Mouse (Mus musculus): ENCODE results near the gene Actr1a.

The Actr1a gene

GRCm38 (mm10) chr19:46395109-46396009 is at the start of gene Actr1a:
TSS of gene Actr1a (minus strand) at chr19:46395748.
- in situ Hi-C loops (cut with MboI; ENCODE audit: low pct_unique_long_range_greater_than_20kb in 1 of 2, low sequenced_read_pairs in 2 of 2, unreplicated experiment in 1 of 2): loop anchor here in 1 of 2 experiments (5.0 kb wide), 1 partner anchor 37 kb away; no protein-coding TSS in a partner anchor

GRCm38 (mm10) chr19:46444209-46444608 is 48.7 kb upstream of the Actr1a start:
- in situ Hi-C loops (cut with MboI; ENCODE audit: low pct_unique_long_range_greater_than_20kb in 1 of 2, low sequenced_read_pairs in 2 of 2, unreplicated experiment in 1 of 2): no loop called here

- in situ Hi-C loops (cut with MboI; ENCODE audit: low pct_unique_long_range_greater_than_20kb in 1 of 2, low sequenced_read_pairs in 2 of 2, unreplicated experiment in 1 of 2): no loop called here
These were observed 48.0 kb upstream of the Actr1a start for GRCm38 (mm10) chr19:46443509-46443908.

GRCm38 (mm10) chr19:46435492-46435891 is 39.9 kb upstream of the Actr1a start:
- in situ Hi-C loops (cut with MboI; ENCODE audit: low pct_unique_long_range_greater_than_20kb in 1 of 2, low sequenced_read_pairs in 2 of 2, unreplicated experiment in 1 of 2): no loop called here

GRCm38 (mm10) chr19:46434591-46434990 is 39.0 kb upstream of the Actr1a start:
- in situ Hi-C loops (cut with MboI; ENCODE audit: low pct_unique_long_range_greater_than_20kb in 1 of 2, low sequenced_read_pairs in 2 of 2, unreplicated experiment in 1 of 2): loop anchor here in 1 of 2 experiments (5.0 kb wide), 1 partner anchor 37 kb away; the partner anchor contains the start of genes Actr1a and Sufu

GRCm38 (mm10) chr19:46434148-46434547 is 38.6 kb upstream of the Actr1a start:
- in situ Hi-C loops (cut with MboI; ENCODE audit: low pct_unique_long_range_greater_than_20kb in 1 of 2, low sequenced_read_pairs in 2 of 2, unreplicated experiment in 1 of 2): loop anchor here in 1 of 2 experiments (5.0 kb wide), 1 partner anchor 37 kb away; the partner anchor contains the start of genes Actr1a and Sufu

GRCm38 (mm10) chr19:46433712-46434111 is 38.2 kb upstream of the Actr1a start:
- in situ Hi-C loops (cut with MboI; ENCODE audit: low pct_unique_long_range_greater_than_20kb in 1 of 2, low sequenced_read_pairs in 2 of 2, unreplicated experiment in 1 of 2): loop anchor here in 1 of 2 experiments (5.0 kb wide), 1 partner anchor 36 kb away; the partner anchor contains the start of genes Actr1a and Sufu

- in situ Hi-C loops (cut with MboI; ENCODE audit: low pct_unique_long_range_greater_than_20kb in 1 of 2, low sequenced_read_pairs in 2 of 2, unreplicated experiment in 1 of 2): no loop called here
These were observed 33.7 kb upstream of the Actr1a start for GRCm38 (mm10) chr19:46429250-46429649.

- in situ Hi-C loops (cut with MboI; ENCODE audit: low pct_unique_long_range_greater_than_20kb in 1 of 2, low sequenced_read_pairs in 2 of 2, unreplicated experiment in 1 of 2): no loop called here
These were observed 30.9 kb upstream of the Actr1a start for GRCm38 (mm10) chr19:46426488-46426887.

GRCm38 (mm10) chr19:46425266-46425665 is 29.7 kb upstream of the Actr1a start:
- in situ Hi-C loops (cut with MboI; ENCODE audit: low pct_unique_long_range_greater_than_20kb in 1 of 2, low sequenced_read_pairs in 2 of 2, unreplicated experiment in 1 of 2): no loop called here

- in situ Hi-C loops (cut with MboI; ENCODE audit: low pct_unique_long_range_greater_than_20kb in 1 of 2, low sequenced_read_pairs in 2 of 2, unreplicated experiment in 1 of 2): no loop called here
These were observed 27.1 kb upstream of the Actr1a start for GRCm38 (mm10) chr19:46422384-46423338.

GRCm38 (mm10) chr19:46420410-46420809 is 24.9 kb upstream of the Actr1a start:
- in situ Hi-C loops (cut with MboI; ENCODE audit: low pct_unique_long_range_greater_than_20kb in 1 of 2, low sequenced_read_pairs in 2 of 2, unreplicated experiment in 1 of 2): no loop called here

GRCm38 (mm10) chr19:46418051-46418450 is 22.5 kb upstream of the Actr1a start:
- in situ Hi-C loops (cut with MboI; ENCODE audit: low pct_unique_long_range_greater_than_20kb in 1 of 2, low sequenced_read_pairs in 2 of 2, unreplicated experiment in 1 of 2): no loop called here

- in situ Hi-C loops (cut with MboI; ENCODE audit: low pct_unique_long_range_greater_than_20kb in 1 of 2, low sequenced_read_pairs in 2 of 2, unreplicated experiment in 1 of 2): no loop called here
These were observed 20.7 kb upstream of the Actr1a start for GRCm38 (mm10) chr19:46416276-46416675.

GRCm38 (mm10) chr19:46414486-46414885 is 18.9 kb upstream of the Actr1a start:
- in situ Hi-C loops (cut with MboI; ENCODE audit: low pct_unique_long_range_greater_than_20kb in 1 of 2, low sequenced_read_pairs in 2 of 2, unreplicated experiment in 1 of 2): no loop called here

- in situ Hi-C loops (cut with MboI; ENCODE audit: low pct_unique_long_range_greater_than_20kb in 1 of 2, low sequenced_read_pairs in 2 of 2, unreplicated experiment in 1 of 2): no loop called here
These were observed 18.4 kb upstream of the Actr1a start for GRCm38 (mm10) chr19:46413969-46414368.

GRCm38 (mm10) chr19:46412056-46412805 is 16.7 kb upstream of the Actr1a start:
- in situ Hi-C loops (cut with MboI; ENCODE audit: low pct_unique_long_range_greater_than_20kb in 1 of 2, low sequenced_read_pairs in 2 of 2, unreplicated experiment in 1 of 2): no loop called here

GRCm38 (mm10) chr19:46409506-46409905 is 14.0 kb upstream of the Actr1a start:
- in situ Hi-C loops (cut with MboI; ENCODE audit: low pct_unique_long_range_greater_than_20kb in 1 of 2, low sequenced_read_pairs in 2 of 2, unreplicated experiment in 1 of 2): no loop called here

All from mouse embryonic stem cell (cell line).